ENCODE assay signal across 8 mouse cellular contexts in the genomic region with DNA sequence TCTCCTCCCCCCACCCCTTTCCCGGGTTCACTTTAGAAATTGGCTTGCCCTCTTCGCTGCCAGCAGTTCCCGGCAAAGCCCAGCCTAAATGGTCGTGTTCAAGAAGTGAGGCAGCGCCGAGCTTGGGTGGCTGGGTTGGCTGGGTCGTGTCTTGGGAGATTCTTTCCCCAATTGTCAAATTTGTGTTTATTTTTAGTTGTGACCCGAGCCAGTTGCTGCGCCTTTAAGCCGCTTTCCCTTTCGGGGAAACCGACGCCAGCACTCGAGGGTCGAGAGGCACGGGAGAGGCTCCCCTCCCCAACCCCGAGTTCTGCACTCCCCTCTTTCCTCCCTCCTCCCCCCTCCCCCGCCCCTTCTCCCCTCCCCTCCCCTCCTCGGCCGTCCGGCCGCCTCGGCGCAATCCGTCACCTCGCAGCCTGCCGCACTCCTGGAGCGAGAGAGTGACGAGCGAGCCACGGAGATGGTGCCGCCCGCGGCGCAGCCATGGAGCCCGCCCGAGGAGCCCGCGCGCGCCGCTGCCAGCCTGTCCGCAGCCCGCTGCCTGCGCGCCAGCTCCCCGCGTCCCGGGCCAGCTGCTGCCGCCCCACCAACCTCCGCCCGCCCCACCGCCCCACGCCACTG.
DNase-seq lines count a peak whose midpoint lies in the region; ATAC-seq and TF ChIP-seq lines count a peak whose summit lies in the region.

No protein-coding gene starts in this region.

- H3K9ac ChIP-seq in embryonic facial prominence, embryonic 14.5 days (ENCODE audit: low read depth, low read length): peak overlapping the region; percentile 55

- peak; percentile 4 for DNase-seq in kidney, adult 2 months
- no peak for DNase-seq in kidney, adult 8-10 months
- DNase-seq in ZHBTc4 (ENCODE audit: low read depth, low spot score): peak; percentile 50
- DNase-seq in embryonic facial prominence, embryonic 14.5 days (ENCODE audit: low spot score): peak; percentile 7
- peak; percentile 7 for DNase-seq in kidney, postnatal 10 days
- DNase-seq in neural tube, embryonic 10.5 days (ENCODE audit: extremely low spot score, low spot score): peak; percentile 35
- DNase-seq in thymus, postnatal 25 days: no peak
- no peak for DNase-seq in frontal cortex, postnatal 14 days (ENCODE audit: low spot score in 2 of 2)

- WGBS in kidney, adult 2 months: under 1% methylated on average over 33 of the region's 54 CpGs
- WGBS in embryonic facial prominence, embryonic 14.5 days: 40% methylated on average over 37 of the region's 54 CpGs

- no peak for TF ChIP-seq POLR2A in kidney, adult 2 months (IDR thresholded peaks at IDR 0.05; ENCODE audit: low read depth, low read length)

- H3K27ac ChIP-seq in kidney, adult 2 months (ENCODE audit: insufficient read depth, low read depth, low read length): no peak overlapping the region
- no peak overlapping the region for H3K27ac ChIP-seq in embryonic facial prominence, embryonic 14.5 days (replicated peaks; ENCODE audit: low read depth, low read length)

- no peak for TF ChIP-seq CTCF in kidney, adult 2 months (conservative IDR thresholded peaks at IDR 0.05; ENCODE audit: insufficient read depth, insufficient read length, low read depth, low read length)

- no peaks in the 10 kb centered on the region for H3K36me3 ChIP-seq in kidney, adult 2 months (ENCODE audit: control insufficient read depth, insufficient read depth, low read length)
- no peaks in the 10 kb centered on the region for H3K36me3 ChIP-seq in embryonic facial prominence, embryonic 14.5 days (ENCODE audit: control insufficient read depth, insufficient read depth, low read length)

- H3K4me1 ChIP-seq in kidney, adult 2 months (ENCODE audit: control insufficient read depth, insufficient read depth, low read length): no peaks in the 10 kb centered on the region
- H3K4me1 ChIP-seq in embryonic facial prominence, embryonic 14.5 days (ENCODE audit: control insufficient read depth, insufficient read depth, low read length): no peaks in the 10 kb centered on the region

- H3K4me2 ChIP-seq in embryonic facial prominence, embryonic 14.5 days (ENCODE audit: low read depth, low read length): peak overlapping the region; percentile 74

- ATAC-seq in embryonic facial prominence, embryonic 14.5 days (ENCODE audit: low read depth): peak; percentile 41; the same call in 1 of the 2 replicates

- no peaks in the 10 kb centered on the region for H3K27me3 ChIP-seq in kidney, adult 2 months (replicated peaks; ENCODE audit: control insufficient read depth, insufficient read depth, low read length)
- H3K27me3 ChIP-seq in embryonic facial prominence, embryonic 14.5 days (replicated peaks; ENCODE audit: control insufficient read depth, insufficient read depth, low read length): peaks cover 67% of the 10 kb centered on the region

- H3K9me3 ChIP-seq in embryonic facial prominence, embryonic 14.5 days (ENCODE audit: control insufficient read depth, low read length): no peaks in the 10 kb centered on the region

- H3K4me3 ChIP-seq in kidney, adult 2 months (ENCODE audit: insufficient read depth, low read depth, low read length): peak overlapping the region; percentile 33; the same call in 1 of the 2 replicates
- H3K4me3 ChIP-seq in embryonic facial prominence, embryonic 14.5 days (ENCODE audit: low read depth, low read length): peak overlapping the region; percentile 53

Comparison
In these comparisons a context has a peak if more than half of its experiments do, and no peak if none do; other contexts are left out.
1. DNase-seq: peak in kidney, adult 2 months (single experiment), ZHBTc4 (single experiment), embryonic facial prominence, embryonic 14.5 days (single experiment), kidney, postnatal 10 days (single experiment) and neural tube, embryonic 10.5 days (single experiment); none in kidney, adult 8-10 months (0 of 2), thymus, postnatal 25 days (single experiment) and frontal cortex, postnatal 14 days (0 of 2).